Mouse (Mus musculus) granulocyte monocyte progenitor cell, adult 5-6 weeks (primary cell): ENCODE results near the gene 4932414N04Rik. TPM values are rescaled to one million over a fixed set of nuclear protein-coding genes. Genes with fewer than 3 reads are reported as not detected.

ENCODE experiments used
- total RNA-seq, 2 experiments: library from RNA; stranded (forward) in 1 of 2; stranded (reverse) in 1 of 2; fragments of 200-712, 200-1000 nt in 1 of 2; fragments of >200 nt in 1 of 2; fragmentation: Nextera tagmentation in 1 of 2; gene quantifications; 2 replicates each; pipeline ENCODE4 v1.2.3; 2014 to 2017

The 4932414N04Rik gene
- total RNA-seq, 2 experiments from 2014 or later = not detected

Other genes starting within 250 kb of the 4932414N04Rik start
- 0.11 TPM in 1 of 2 replicates, not detected in the other for gene Stk39, start 184.2 kb upstream of the 4932414N04Rik start, total RNA-seq (2014; fragmentation: Nextera tagmentation)
- gene Stk39, start 184.2 kb upstream of the 4932414N04Rik start, total RNA-seq (2017) = 0.36 and 0.90 TPM in 2 replicates
- gene 4933409G03Rik, start 74.1 kb upstream of the 4932414N04Rik start, total RNA-seq (2014; fragmentation: Nextera tagmentation) = not detected in 2 replicates
- gene 4933409G03Rik, start 74.1 kb upstream of the 4932414N04Rik start, total RNA-seq (2017) = not detected in 2 replicates
- gene Cers6, start 205.0 kb downstream of the 4932414N04Rik start, total RNA-seq (2014; fragmentation: Nextera tagmentation) = 88.6 and 93.7 TPM in 2 replicates
- 39.2 and 39.3 TPM in 2 replicates for gene Cers6, start 205.0 kb downstream of the 4932414N04Rik start, total RNA-seq (2017)